8 mouse cellular contexts compared by ENCODE assay signal in the genomic region with DNA sequence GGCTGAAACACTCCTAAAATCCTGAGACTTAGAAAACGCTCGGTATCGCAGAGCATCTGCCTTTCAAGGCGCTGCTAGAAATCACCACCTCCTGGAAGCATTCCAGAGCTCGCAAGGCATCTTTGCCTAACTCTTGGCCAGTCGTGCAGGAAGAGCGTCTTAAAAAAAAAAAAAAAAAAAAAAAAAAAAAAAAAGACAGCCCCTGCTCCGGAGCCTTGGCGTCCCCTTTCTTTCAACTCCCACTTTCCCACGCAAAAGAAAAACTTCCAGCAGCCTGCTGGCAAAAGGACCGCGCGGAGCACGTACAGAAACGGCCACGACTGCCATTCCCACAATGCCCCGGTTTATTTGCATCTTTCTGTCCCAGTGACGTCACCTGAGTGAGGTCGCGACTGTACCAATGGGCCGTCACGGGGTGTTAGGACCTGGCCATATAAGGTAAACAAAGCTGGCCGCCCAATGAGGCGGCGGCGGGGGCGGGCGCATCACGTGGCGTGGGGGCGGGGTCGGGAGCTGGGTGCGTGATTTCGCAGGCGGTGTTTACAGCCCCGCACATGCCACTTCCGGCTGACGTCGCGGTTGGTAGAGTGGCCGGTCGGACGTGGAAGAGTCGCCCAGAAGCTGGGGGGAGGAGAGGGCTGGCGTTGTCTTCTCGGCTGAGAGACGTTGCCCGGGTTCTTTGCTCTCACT. TPM values are rescaled to one million over a fixed set of nuclear protein-coding genes. Genes with fewer than 3 reads are reported as not detected.
A peak's percentile ranks its signal among the peaks of the same experiment; 100 is the strongest.
DNase-seq lines count a peak whose midpoint lies in the region; ATAC-seq and TF ChIP-seq lines count a peak whose summit lies in the region.

Ubald1 (minus strand) TSS at position 180 of the 690 bp plus-strand sequence.

- H3K4me2 ChIP-seq in forebrain, embryonic 16.5 days (ENCODE audit: low read length) = peak within 1 kb of the TSS; percentile 62
- H3K4me2 ChIP-seq in lung, embryonic 14.5 days = peak within 1 kb of the TSS; percentile 95

- H3K4me3 ChIP-seq in G1E (ENCODE audit: low read depth, low read length) = peak within 1 kb of the TSS; percentile 89
- peak within 1 kb of the TSS; percentile 92 for H3K4me3 ChIP-seq in forebrain, embryonic 16.5 days (replicated peaks; ENCODE audit: low read length)
- H3K4me3 ChIP-seq in layer of hippocampus, adult 2 months = peak within 1 kb of the TSS; percentile 100
- H3K4me3 ChIP-seq in lung, embryonic 14.5 days (ENCODE audit: low read depth, low read length) = peak within 1 kb of the TSS; percentile 80
- H3K4me3 ChIP-seq in olfactory bulb, adult 2 months (ENCODE audit: insufficient read depth, low read depth, low read length) = peak within 1 kb of the TSS; percentile 86
- H3K4me3 ChIP-seq in thymus, adult 2 months (ENCODE audit: control insufficient read depth, insufficient read depth, low read length) = peak within 1 kb of the TSS; percentile 87

- H3K9ac ChIP-seq in forebrain, embryonic 16.5 days (replicated peaks; ENCODE audit: low read depth, low read length) = peak within 1 kb of the TSS; percentile 85
- H3K9ac ChIP-seq in lung, embryonic 14.5 days = peak within 1 kb of the TSS; percentile 91

- H3K36me3 ChIP-seq in G1E (replicated peaks) = peaks cover 31% of the 10 kb centered on the region
- H3K36me3 ChIP-seq in forebrain, embryonic 16.5 days (ENCODE audit: control insufficient read depth, insufficient read depth) = no peaks in the 10 kb centered on the region
- H3K36me3 ChIP-seq in lung, embryonic 14.5 days (ENCODE audit: insufficient read depth) = peaks cover 12% of the 10 kb centered on the region; the same call in 1 of the 2 replicates
- no peaks in the 10 kb centered on the region for H3K36me3 ChIP-seq in thymus, adult 2 months (ENCODE audit: control insufficient read depth, insufficient read depth, low read length)

- intact Hi-C loops in heart, postnatal 36 days (cut with DNase I) = no loop called here

- peak within 1 kb of the TSS; percentile 99 for H3K27ac ChIP-seq in forebrain, embryonic 16.5 days (ENCODE audit: low read length)
- H3K27ac ChIP-seq in layer of hippocampus, adult 2 months = peak within 1 kb of the TSS; percentile 99
- H3K27ac ChIP-seq in lung, embryonic 14.5 days (ENCODE audit: low read depth) = peak within 1 kb of the TSS; percentile 100
- H3K27ac ChIP-seq in olfactory bulb, adult 2 months (ENCODE audit: insufficient read depth, low read depth, low read length) = peak within 1 kb of the TSS; percentile 100
- H3K27ac ChIP-seq in thymus, adult 2 months (ENCODE audit: control insufficient read depth, insufficient read depth, low read length) = peak within 1 kb of the TSS; percentile 92

- peak; percentile 90 for TF ChIP-seq POLR2A in olfactory bulb, adult 2 months (IDR thresholded peaks at IDR 0.05; ENCODE audit: insufficient read depth, low read depth, low read length)
- TF ChIP-seq POLR2A in thymus, adult 2 months (IDR thresholded peaks at IDR 0.05; ENCODE audit: control insufficient read depth, extremely low read depth, insufficient read depth, low read length, poor library complexity) = peak; percentile 67

- peaks cover 74% of the 10 kb centered on the region for H3K4me1 ChIP-seq in G1E (ENCODE audit: insufficient read depth, low read depth, low read length)
- H3K4me1 ChIP-seq in forebrain, embryonic 16.5 days (replicated peaks; ENCODE audit: control insufficient read depth, insufficient read depth, low read length) = peaks cover 35% of the 10 kb centered on the region
- peaks cover 19% of the 10 kb centered on the region for H3K4me1 ChIP-seq in lung, embryonic 14.5 days (ENCODE audit: insufficient read depth)
- H3K4me1 ChIP-seq in olfactory bulb, adult 2 months (ENCODE audit: control insufficient read depth, insufficient read depth, low read length) = peaks cover 27% of the 10 kb centered on the region
- peaks cover 35% of the 10 kb centered on the region for H3K4me1 ChIP-seq in thymus, adult 2 months (replicated peaks; ENCODE audit: control insufficient read depth, insufficient read depth, low read length)

- peak; percentile 92 for DNase-seq in G1E (ENCODE audit: low spot score)
- DNase-seq in cerebellum, adult 18-20 months = peak; percentile 97 to 98
- DNase-seq in heart, postnatal 36 days = peak; percentile 94
- DNase-seq in layer of hippocampus, adult 2 months (ENCODE audit: low spot score in 2 of 2) = peak; percentile 98 to 99
- DNase-seq in lung, embryonic 14.5 days = peak; percentile 99
- DNase-seq in thymus, adult 2 months = peak; percentile 93

- H3K9me3 ChIP-seq in G1E (replicated peaks) = no peaks in the 10 kb centered on the region
- no peaks in the 10 kb centered on the region for H3K9me3 ChIP-seq in forebrain, embryonic 16.5 days (ENCODE audit: control insufficient read depth, low read length)
- H3K9me3 ChIP-seq in lung, embryonic 14.5 days (ENCODE audit: low read depth, low read length) = no peaks in the 10 kb centered on the region

- H3K27me3 ChIP-seq in G1E (ENCODE audit: insufficient read depth, low read length) = no peaks in the 10 kb centered on the region
- no peaks in the 10 kb centered on the region for H3K27me3 ChIP-seq in forebrain, embryonic 16.5 days (replicated peaks; ENCODE audit: control insufficient read depth, insufficient read depth, low read length)
- H3K27me3 ChIP-seq in lung, embryonic 14.5 days (ENCODE audit: insufficient read depth, low read length) = no peaks in the 10 kb centered on the region
- no peaks in the 10 kb centered on the region for H3K27me3 ChIP-seq in thymus, adult 2 months (ENCODE audit: control insufficient read depth, insufficient read depth, low read length)

- 0% methylated on average over 48 of the region's 48 CpGs for WGBS in forebrain, embryonic 16.5 days
- WGBS in lung, embryonic 14.5 days = under 1% methylated on average over 48 of the region's 48 CpGs
- under 1% methylated on average over 48 of the region's 48 CpGs for WGBS in olfactory bulb, adult 2 months
- WGBS in thymus, adult 2 months = under 1% methylated on average over 48 of the region's 48 CpGs

- TF ChIP-seq CTCF in G1E (IDR thresholded peaks at IDR 0.05; ENCODE audit: low read depth, low read length) = no peak
- TF ChIP-seq CTCF in layer of hippocampus, adult 2 months (conservative IDR thresholded peaks at IDR 0.05) = no peak
- TF ChIP-seq CTCF in lung, embryonic 14.5 days (IDR thresholded peaks at IDR 0.05; ENCODE audit: low read depth) = no peak
- TF ChIP-seq CTCF in olfactory bulb, adult 2 months (IDR thresholded peaks at IDR 0.05; ENCODE audit: insufficient read depth, low read depth, low read length) = no peak
- TF ChIP-seq CTCF in thymus, adult 2 months (IDR thresholded peaks at IDR 0.05; ENCODE audit: borderline replicate concordance, control insufficient read depth, extremely low read depth, insufficient read depth, low read length, poor library complexity) = no peak

- ATAC-seq in G1E (ENCODE audit: extremely low read depth, insufficient number of reproducible peaks, low FRiP score, poor library complexity, severe bottlenecking) = peak; percentile 78
- peak; percentile 91 for ATAC-seq in forebrain, embryonic 16.5 days
- peak; percentile 80 for ATAC-seq in lung, embryonic 14.5 days (ENCODE audit: insufficient read depth)

RNA-seq across cellular contexts. Expression of gene Ubald1, which starts in this region (rescaled TPM):
- total RNA-seq in G1E (2014; fragmentation: Nextera tagmentation) (58.9 and 70.4 TPM in 2 replicates), G1E (2017) (6.9 and 7.2 TPM in 2 replicates)
- 189 and 228 TPM in 2 replicates for polyA plus RNA-seq in G1E (2012)
- polyA plus RNA-seq in forebrain, embryonic 16.5 days (2015; fragmentation: Nextera tagmentation; extraction: Ambion mirVana) = 49.9 and 51.8 TPM in 2 replicates
- total RNA-seq in heart, postnatal 36 days (2021) = 10 to 100 TPM; 20.0 to 21.6 TPM
- 10 to 100 TPM; 95.8 to 96.4 TPM for total RNA-seq in layer of hippocampus, adult 2 months (2021)
- polyA plus RNA-seq in lung, embryonic 14.5 days (2014; fragmentation: Nextera tagmentation; extraction: Ambion mirVana) = 38.7 and 39.3 TPM in 2 replicates
- polyA plus RNA-seq in olfactory bulb, adult 2 months (2012; ENCODE audit: insufficient read depth, insufficient read length, low replicate concordance, missing spikeins) = not detected in 2 replicates
- polyA plus RNA-seq in thymus, adult 2 months (2012; rRNA removed) = 92.4 and 107 TPM in 2 replicates

Comparison
In these comparisons a context has a peak if more than half of its experiments do, and no peak if none do; other contexts are left out.
1. Peak in every context shown above with its lines: DNase-seq, ATAC-seq, H3K4me3 ChIP-seq and H3K27ac ChIP-seq.